Mouse (Mus musculus): Measurements from ENCODE around the gene Pla2g4f. TPM values are rescaled to one million over a fixed set of nuclear protein-coding genes. Genes with fewer than 3 reads are reported as not detected.

Pla2g4f gene
- total and polyA plus RNA-seq, 3 experiments, result not detected

DNA sequence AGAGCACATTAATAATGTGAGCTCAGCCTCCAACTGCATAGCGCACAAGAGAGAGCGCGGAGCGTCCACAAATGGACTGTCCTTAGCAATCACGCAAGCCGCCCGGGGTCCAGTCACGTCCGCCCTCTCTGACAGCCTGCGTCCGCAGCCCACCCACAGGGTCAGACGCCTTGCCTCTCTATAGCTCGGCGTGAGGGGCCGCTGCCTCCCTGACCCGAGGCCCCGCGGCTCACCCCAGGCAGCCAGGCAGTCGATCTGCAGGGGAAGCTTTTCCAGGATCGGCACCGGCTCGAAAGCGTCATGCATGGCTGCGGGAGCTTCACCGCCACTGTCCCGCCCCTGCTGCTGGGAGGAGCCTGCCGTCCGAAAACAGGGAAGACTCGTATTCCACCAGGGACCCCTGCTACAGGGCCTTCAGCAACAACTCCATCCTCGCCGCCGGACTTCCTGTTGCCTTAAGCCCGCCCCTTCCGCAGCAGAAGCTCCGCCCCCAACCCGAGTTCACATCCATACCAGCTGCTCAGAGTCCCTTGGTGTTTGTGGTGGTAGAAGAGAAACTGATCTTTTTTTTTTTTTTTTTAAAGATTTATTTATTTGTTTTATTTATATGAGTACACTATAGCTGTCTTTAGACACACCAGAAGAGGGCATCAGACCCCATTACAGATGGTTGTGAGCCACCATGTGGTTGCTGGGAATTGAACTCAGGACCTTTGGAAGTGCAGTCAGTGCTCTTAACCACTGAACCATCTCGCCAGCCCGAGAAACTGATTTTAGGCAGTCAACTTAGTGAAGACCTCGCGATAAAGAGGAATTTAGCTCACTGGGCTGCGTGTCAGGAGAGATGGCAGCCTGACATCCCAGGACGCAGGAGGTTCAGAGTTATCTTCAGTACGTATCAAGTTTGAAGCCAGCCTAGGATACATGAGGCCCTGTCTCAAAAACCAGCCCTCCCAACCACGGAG lies 39.0 kb upstream of the Pla2g4f start, which contains the start of gene Vps39:
Gene Vps39, minus strand, starts transcription at position 456 of the 965 bp plus-strand sequence.
- no peaks in the 10 kb centered on the region for H3K9me3 ChIP-seq (replicated peaks; ENCODE audit: insufficient read depth, low read length)
- H3K4me3 ChIP-seq (ENCODE audit: control insufficient read depth in 1 of 2, insufficient read depth in 1 of 2, low read depth in 2 of 2, low read length in 2 of 2), result peak within 1 kb of the TSS; percentile 76 to 91
- peaks cover 2 to 25% of the 10 kb centered on the region in 2 experiments; a peak in 3 of 4 replicates for H3K36me3 ChIP-seq (ENCODE audit: control insufficient read depth in 1 of 2, insufficient read depth in 2 of 2, low read length in 2 of 2)
- H3K27me3 ChIP-seq (ENCODE audit: control insufficient read depth in 1 of 2, insufficient read depth in 2 of 2, low read length in 2 of 2), result no peaks in the 10 kb centered on the region
- 0 out of 2 replicates have a peak within 1 kb of the TSS, but pooled peaks have one; percentile 20 for H3K27ac ChIP-seq (ENCODE audit: control insufficient read depth, low read depth, low read length)
- H3K79me2 ChIP-seq (ENCODE audit: control insufficient read depth, insufficient read depth, low read length, poor library complexity), result peaks cover 10% of the 10 kb centered on the region
- H3K4me1 ChIP-seq (ENCODE audit: control insufficient read depth in 1 of 2, insufficient read depth in 2 of 2, low read length in 2 of 2), result peaks cover 9 to 19% of the 10 kb centered on the region in 2 experiments
- H3K9ac ChIP-seq (ENCODE audit: control insufficient read depth, low read depth, low read length, poor library complexity, severe bottlenecking), result peak within 1 kb of the TSS; percentile 78
- TF ChIP-seq ZNF384 (IDR thresholded peaks at IDR 0.05; ENCODE audit: low read depth, low read length) (peak; percentile 47; the same call in 1 of the 2 replicates), ZC3H11A (IDR thresholded peaks at IDR 0.05; ENCODE audit: low read depth, low read length) (no peak), SIN3A (IDR thresholded peaks at IDR 0.05; ENCODE audit: low read length) (peak; percentile 73), POLR2AphosphoS5 (IDR thresholded peaks at IDR 0.05; ENCODE audit: borderline replicate concordance, low read depth, low read length) (no peak), JUND (IDR thresholded peaks at IDR 0.05; ENCODE audit: low read depth, low read length) (no peak), USF2 (IDR thresholded peaks at IDR 0.05; ENCODE audit: borderline replicate concordance in 1 of 2, insufficient read depth in 1 of 2, low read depth in 1 of 2, low read length in 2 of 2) (no peak), CHD2 (IDR thresholded peaks at IDR 0.05; ENCODE audit: low read length) (no peak), SMC3 (IDR thresholded peaks at IDR 0.05; ENCODE audit: low read depth, low read length) (no peak), TCF12 (IDR thresholded peaks at IDR 0.05; ENCODE audit: low read depth, low read length) (no peak), MYC (IDR thresholded peaks at IDR 0.05; ENCODE audit: low read depth, low read length) (peak; percentile 55; the same call in 1 of the 2 replicates), MAFK (IDR thresholded peaks at IDR 0.05; ENCODE audit: borderline replicate concordance, low read depth, low read length) (no peak), GABPA (IDR thresholded peaks at IDR 0.05; ENCODE audit: low read depth, low read length) (no peak), EP300 (IDR thresholded peaks at IDR 0.05; ENCODE audit: low read depth in 1 of 2, low read length in 2 of 2) (no peak), MEF2A (IDR thresholded peaks at IDR 0.05; ENCODE audit: extremely low read depth, insufficient replicate concordance, low read depth, low read length, poor library complexity, severe bottlenecking) (no peak), ELF1 (IDR thresholded peaks at IDR 0.05; ENCODE audit: low read depth, low read length) (peak; percentile 89), E2F4 (IDR thresholded peaks at IDR 0.05; ENCODE audit: borderline replicate concordance, low read depth, low read length) (no peak), TBP (IDR thresholded peaks at IDR 0.05; ENCODE audit: low read depth, low read length) (peak; percentile 78), POLR2AphosphoS2 (IDR thresholded peaks at IDR 0.05; ENCODE audit: low read length) (peak; percentile 35; the same call in 1 of the 2 replicates), NELFE (IDR thresholded peaks at IDR 0.05; ENCODE audit: low read depth, low read length) (peak; percentile 73), HCFC1 (IDR thresholded peaks at IDR 0.05; ENCODE audit: low read depth, low read length) (peak; percentile 78), MYB (IDR thresholded peaks at IDR 0.05; ENCODE audit: low read depth, low read length) (no peak), KAT2A (conservative IDR thresholded peaks at IDR 0.05; ENCODE audit: low read depth, low read length) (no peak), RCOR1 (IDR thresholded peaks at IDR 0.05; ENCODE audit: low read depth, low read length) (0 out of 2 replicates have a peak, but pooled peaks have one; percentile 7), GATA1 (IDR thresholded peaks at IDR 0.05; ENCODE audit: low read depth, low read length) (no peak), TAL1 (IDR thresholded peaks at IDR 0.05; ENCODE audit: low read length) (no peak), POLR2A (IDR thresholded peaks at IDR 0.05; ENCODE audit: control insufficient read depth in 1 of 2, insufficient read depth in 1 of 2, low read depth in 1 of 2, low read length in 2 of 2, poor library complexity in 1 of 2) (peak; percentile 60 to 88; a peak in 3 of 4 replicates), CTCF (IDR thresholded peaks at IDR 0.05 in 2 of 3, conservative IDR thresholded peaks at IDR 0.05 in 1 of 3; ENCODE audit: control insufficient read depth in 1 of 3, insufficient read depth in 1 of 3, low read depth in 2 of 3, low read length in 3 of 3, poor library complexity in 1 of 3, severe bottlenecking in 1 of 3) (no peak)
- peak; percentile 94 for DNase-seq (ENCODE audit: low read depth, low spot score)
